Mouse (Mus musculus) left cerebral cortex, adult 18-20 months (tissue): ENCODE results near the gene Ccnb2. TPM values are rescaled to one million over a fixed set of nuclear protein-coding genes. Genes with fewer than 3 reads are reported as not detected.
A peak's percentile ranks its signal among the peaks of the same experiment; 100 is the strongest.

Experiments
- DNase-seq, 2 experiments: peaks; one replicate each; pipeline ENCODE4 v3.0.0; 2021 to 2022; ENCODE audit warnings: low spot score in 2 of 2, mixed read lengths in 1 of 2
- microRNA-seq, 2 experiments: library from miRNA; unstranded; fragments of <30 nt; microRNA quantifications; one replicate each; pipeline ENCODE4 v1.2.0; 2021
- total RNA-seq, 2 experiments: library from RNA; stranded (reverse); gene quantifications; 2 replicates each; pipeline ENCODE4 v1.2.3; 2021

Ccnb2 gene
- total RNA-seq, 2 experiments from 2014 or later: 0.80 to 1.7 TPM

DNA sequence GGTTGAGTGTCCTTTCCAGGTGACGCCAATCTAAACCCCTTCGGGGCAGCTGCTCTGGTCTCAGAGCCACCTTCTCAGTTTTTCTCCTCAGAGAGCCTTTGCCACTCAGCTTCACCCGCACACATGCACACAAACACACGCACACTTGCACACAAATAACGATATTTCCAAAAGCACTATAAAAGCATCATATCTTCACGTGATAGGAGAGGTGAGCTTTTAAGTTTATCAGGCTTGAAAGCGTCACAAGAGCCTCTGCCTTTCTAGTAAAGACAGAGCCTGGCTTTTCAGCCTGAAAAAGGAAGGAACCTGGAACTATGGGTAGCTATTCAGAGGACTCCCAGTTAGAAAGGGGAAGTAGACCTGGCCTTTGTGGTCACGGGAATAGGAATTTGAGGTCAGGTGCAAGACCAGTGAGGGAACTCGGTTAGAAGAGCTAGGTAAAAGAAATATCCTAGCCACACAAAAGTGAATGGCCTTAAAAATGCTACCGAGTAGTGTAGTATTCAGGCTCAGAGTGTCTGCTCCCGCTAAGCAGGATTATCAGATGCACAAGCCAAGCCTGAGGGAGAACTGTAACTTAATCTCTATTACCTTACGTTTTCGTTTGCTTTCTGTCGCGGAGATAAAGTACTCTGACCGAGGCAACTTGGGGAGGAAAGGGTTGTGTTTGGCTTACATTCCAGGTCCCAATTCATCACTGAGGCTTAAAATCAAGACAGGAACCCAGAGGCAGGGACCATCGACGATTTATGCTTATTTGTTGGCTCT, 36.2 kb downstream of the Ccnb2 start:
- no peak for DNase-seq

DNA sequence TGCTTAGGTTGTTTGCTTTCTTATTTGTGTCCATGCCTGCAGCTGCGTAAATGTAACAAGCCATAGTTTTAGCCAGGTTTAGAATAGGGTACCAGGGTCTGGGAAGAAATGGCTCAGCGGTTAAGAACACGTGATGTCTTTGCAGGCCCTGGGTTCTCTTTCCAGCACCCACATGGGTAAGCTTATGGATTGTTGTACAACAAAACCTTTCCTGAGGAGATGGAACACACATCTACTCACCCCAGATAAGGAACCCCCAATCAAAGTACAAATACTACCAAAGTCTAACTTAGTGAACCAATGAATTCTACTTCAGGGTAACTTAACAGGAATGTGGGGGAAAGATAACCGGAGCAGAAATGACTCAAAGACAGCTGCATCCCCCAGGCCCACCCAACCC, 36.9 kb downstream of the Ccnb2 start:
- DNase-seq: no peak

DNA sequence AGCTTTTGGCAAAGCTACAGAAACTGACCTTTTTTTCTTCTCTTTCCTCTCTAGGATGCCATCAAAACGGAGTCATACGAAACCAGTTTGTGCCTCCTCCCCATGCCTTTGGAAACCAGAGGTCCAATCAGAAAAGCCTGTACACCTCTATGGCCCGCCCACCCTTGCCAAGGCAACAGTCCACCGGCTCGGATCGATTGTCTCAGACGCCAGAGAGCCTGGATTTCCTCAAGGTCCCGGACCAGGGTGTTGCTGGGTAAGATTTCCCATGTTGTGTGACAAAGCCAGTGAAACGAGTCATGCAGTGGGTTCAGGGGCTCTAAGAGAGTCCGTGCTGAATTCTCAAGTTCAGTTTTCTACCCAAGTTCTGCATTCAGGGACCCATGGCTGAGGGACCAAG, 37.6 kb downstream of the Ccnb2 start:
- DNase-seq: no peak

DNA sequence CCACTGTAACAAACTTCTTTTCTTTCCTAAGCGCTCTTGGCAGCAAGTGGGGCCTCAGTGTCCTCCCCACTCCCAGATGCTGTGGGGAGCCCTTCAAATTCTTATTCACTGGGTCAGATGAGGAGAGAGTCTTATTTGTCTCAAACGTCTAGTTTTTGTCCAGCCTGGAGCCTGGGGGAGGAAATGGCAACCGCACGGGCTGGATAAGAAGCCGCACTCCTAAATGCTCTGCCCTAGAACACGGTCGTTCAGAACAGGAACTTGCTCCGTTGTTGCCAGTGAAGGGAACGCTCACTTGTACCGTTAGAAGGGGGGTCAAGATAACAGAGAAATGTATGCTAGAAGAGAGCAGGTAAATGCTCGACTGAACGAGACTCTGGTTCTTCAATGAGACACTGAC, 39.3 kb downstream of the Ccnb2 start:
- DNase-seq: no peak

DNA sequence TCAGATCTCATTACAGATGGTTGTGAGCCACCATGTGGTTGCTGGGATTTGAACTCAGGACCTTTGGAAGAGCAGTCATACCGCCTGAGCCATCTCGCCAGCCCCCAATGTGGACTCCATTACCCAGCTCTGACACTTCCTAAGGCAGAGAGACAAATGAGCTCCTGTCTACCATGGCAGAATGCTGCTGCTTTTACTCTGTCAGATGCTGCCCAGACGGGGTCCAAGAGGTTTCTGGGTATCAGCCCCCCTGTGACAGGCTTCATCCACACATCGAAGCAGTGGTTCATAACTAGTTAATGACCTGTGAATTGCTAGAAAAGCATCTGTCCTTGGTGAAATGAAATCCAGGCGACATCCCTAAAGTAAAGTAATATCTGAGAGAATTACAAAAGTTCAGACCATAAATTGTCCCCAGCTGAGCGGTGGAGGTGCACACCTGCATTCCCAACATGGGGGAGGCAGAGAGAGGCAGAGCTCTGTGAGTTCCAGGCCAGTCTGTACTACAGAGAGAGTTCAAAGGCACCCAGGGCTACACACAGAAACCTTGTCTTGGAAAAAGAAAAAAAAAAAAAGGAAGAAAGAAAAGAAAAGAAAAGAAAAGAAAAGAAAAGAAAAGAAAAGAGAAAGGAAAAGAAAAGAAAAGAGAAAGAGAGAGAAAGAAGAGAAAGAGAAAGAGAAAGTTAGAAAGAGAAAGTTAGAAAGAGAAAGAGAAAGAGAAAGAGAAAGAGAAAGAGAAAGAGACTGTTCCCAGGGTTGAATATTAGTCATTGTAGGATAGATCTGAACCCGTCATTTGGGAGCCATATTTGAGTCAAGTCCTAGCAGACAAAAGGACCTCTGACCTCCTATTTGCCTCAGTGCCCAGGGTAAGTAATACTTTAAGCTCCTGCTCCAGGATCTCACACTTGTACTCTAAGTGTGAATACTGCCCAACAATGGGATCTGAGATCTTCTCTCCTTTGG, 41.6 kb downstream of the Ccnb2 start:
- DNase-seq: no peak

DNA sequence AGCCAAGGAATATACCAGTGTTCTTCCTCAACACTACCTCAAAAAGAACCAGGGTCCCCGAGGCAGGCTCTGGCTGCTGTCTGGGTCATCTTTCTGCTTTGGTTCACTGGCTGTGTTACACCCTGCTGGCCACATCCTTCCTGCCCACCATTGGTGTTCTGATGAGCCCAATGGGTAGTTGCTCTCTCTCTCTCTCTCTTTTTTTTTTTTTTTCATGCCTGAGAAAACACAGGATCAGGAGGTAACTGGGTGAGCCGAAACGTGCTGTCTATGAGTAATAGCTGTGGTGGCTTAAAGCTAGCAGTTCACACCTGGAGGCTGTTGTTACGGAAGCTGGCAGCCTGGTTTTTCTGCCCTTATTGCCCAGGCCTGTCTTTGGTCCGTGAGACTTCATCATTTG, 49.7 kb downstream of the Ccnb2 start:
- no peak for DNase-seq

DNA sequence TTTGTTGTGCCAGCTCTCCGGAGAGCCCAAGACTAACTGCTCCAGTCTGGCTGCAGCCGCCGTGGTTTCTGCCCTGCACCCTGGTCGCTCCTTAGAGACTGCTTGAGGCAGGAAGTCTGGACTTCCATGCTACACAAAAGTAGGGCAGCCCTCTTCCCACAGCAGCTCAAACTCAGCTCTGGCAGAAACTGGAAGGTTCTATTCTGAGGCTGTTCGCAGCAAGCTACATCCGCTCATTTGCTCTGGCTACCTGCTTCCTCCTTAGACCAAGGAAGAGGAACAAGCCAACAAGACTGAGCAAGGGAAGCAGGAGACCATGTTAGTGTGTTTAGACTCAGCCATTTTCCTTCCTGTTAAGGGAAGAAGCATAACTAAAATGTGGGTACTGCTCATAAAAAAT, 54.4 kb downstream of the Ccnb2 start:
- DNase-seq: peak in 1 of 2 experiments; percentile 43

DNA sequence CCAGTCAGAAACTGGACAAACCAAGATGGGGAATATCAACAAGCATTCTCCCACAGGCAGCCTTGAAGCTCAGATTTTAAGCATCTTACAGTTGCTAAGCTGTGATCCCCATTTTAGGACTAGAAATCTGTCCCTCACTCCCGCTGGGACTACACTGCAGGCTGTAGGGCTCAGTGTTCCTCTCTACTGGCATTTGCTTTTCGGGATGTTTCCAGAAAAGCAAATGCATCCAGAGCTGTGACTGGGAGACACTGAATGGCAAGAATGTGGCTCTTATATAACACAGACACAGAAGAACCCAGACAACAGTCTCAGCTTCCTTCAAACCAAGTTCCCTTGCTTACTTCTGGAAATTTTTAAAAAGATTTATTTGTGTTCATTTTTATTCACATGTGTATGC, 55.4 kb downstream of the Ccnb2 start:
- DNase-seq: no peak

DNA sequence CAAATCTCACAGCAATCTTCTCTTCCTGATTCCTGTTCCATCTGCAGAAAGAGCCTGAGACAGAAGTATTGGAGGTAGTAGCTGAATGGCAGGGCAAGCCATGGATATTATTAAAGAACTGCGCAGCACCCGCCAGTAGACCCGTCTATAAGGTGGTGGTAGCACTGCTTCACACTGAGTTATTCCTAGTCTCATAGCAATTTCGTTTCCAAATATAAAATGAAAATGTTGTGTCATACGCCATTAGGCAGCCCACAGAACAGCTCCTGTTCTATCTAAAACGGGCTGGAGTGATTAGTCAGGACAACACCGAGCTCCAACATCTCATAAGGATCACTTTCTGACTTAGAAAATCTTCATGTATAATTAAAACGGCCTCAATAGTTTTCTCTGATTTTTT, 56.6 kb downstream of the Ccnb2 start:
- DNase-seq: peak; percentile 18

DNA sequence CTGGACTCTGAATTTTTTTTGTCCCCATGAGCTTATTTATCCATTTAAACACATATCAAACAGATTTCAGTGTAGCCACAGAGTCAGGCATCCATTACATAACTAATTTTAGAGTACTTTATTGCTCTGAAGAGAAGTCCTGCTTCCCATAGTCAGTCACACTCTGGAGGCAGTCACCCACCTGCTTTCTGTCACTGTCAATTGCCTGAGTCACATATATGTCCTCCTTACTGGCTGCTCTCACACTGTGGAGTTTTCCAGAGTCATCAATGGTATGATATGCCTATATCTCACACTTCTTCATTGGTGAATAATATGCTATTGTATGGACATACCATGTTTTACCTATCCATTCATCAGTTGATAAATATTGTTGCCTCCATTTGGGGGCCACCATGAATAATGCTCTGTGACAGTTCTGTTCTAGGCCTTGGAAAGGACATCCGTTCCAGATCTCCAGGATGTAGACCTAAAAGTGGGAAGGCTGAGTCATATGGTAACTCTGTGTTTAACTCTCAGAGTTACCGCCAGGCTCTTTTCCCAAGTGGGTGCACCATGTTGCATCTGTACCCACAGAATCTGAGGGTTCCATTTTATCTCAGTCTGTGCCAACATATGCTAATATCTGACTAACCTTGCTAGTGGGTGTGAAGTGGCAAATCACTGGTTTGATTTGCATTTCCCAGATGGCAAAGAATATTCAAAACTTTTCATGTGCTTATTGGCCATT, 61.8 kb downstream of the Ccnb2 start:
- peak; percentile 22 to 56 for DNase-seq

Small RNA genes within 50 kb of the gene (microRNA-seq; reads per million reads assigned to microRNA genes)
- 0.21 to 1.2 reads per million in 2 experiments for gene Mir5626

Other genes starting within 250 kb of the Ccnb2 start
- gene Myo1e, start 214.2 kb downstream of the Ccnb2 start, total RNA-seq: 10 to 100 TPM; 12.7 to 12.8 TPM
- 10 to 100 TPM; 41.7 to 41.9 TPM for gene Rnf111, start 82.2 kb upstream of the Ccnb2 start, total RNA-seq
- 10 to 100 TPM; 48.7 to 53.2 TPM for gene Sltm, start 121.2 kb upstream of the Ccnb2 start, total RNA-seq
- gene Gm10642, start 234.7 kb upstream of the Ccnb2 start, total RNA-seq: 1 to 10 TPM; 1.3 to 1.6 TPM
- 10 to 100 TPM; 41.6 to 41.9 TPM for gene Mindy2, start 235.6 kb upstream of the Ccnb2 start, total RNA-seq